Mouse (Mus musculus): ENCODE measurements around the gene Trpm8. TPM values are rescaled to one million over a fixed set of nuclear protein-coding genes. Genes with fewer than 3 reads are reported as not detected.

Trpm8 gene
- total RNA-seq, 2 experiments from 2014 or later: 0.12 TPM; not detected in 1

- no peak for TF ChIP-seq CTCF (conservative IDR thresholded peaks at IDR 0.05)
- H3K27ac ChIP-seq: no peak overlapping the region
- no peak overlapping the region for H3K4me3 ChIP-seq
- no peak for DNase-seq (ENCODE audit: low spot score in 2 of 2)
These were observed 42.2 kb upstream of the Trpm8 start for GRCm38 (mm10) chr1:88235046-88235893.

DNA sequence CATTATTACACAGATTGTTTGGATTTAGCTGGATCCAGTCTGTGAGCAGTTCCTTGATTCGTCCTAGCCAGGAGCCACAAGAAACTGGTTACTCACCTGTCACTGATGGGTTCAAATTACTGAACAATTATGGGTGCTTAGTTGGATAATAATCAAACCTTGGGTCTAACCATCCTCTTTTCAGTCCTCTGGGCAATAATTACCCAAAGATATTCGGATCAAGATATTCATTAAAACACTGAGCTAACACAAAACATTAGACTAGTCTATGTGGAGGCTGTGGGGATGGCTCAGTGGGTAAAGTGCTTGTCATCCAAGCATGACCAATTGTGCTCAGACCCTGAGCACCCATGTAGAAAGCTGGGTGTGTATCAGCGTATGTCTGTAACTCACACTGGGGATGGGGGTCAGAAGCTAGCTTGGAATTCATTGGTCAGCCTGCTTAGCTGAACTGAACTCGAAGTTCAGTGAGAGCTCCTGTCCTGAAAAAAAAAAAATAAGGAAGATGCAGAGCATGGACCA is 41.5 kb upstream of the Trpm8 start:
- DNase-seq (ENCODE audit: low spot score in 2 of 2): no peak
- no peak overlapping the region for H3K27ac ChIP-seq
- TF ChIP-seq CTCF (conservative IDR thresholded peaks at IDR 0.05): no peak
- H3K4me3 ChIP-seq: no peak overlapping the region

GRCm38 (mm10) chr1:88237311-88237710 is 40.1 kb upstream of the Trpm8 start:
- Histone ChIP-seq H3K4me3 (no peak overlapping the region), H3K27ac (no peak overlapping the region)
- no peak for DNase-seq (ENCODE audit: low spot score in 2 of 2)
- TF ChIP-seq CTCF (conservative IDR thresholded peaks at IDR 0.05): no peak

DNA sequence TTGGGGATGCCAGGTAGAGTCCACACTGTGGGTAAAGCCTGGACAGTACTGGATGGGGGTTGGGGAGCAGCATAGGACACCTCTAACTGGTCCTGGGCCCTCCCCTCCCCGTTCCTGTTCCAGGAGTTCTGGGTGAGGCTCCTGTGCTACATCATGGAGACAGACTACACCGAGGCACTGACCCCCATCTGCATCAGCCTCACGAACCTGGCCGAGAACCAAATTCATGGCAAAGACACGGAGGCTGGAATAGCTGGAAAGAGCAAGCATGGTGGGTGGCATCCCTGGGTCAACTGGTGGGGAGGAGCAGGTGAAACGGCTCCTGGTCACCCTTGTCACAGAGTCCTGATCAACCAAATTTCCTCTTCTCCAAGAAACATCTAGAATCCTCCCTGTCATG is 38.7 kb upstream of the Trpm8 start:
- no peak for TF ChIP-seq CTCF (conservative IDR thresholded peaks at IDR 0.05)
- H3K4me3 ChIP-seq: no peak overlapping the region
- no peak for DNase-seq (ENCODE audit: low spot score in 2 of 2)
- no peak overlapping the region for H3K27ac ChIP-seq

DNA sequence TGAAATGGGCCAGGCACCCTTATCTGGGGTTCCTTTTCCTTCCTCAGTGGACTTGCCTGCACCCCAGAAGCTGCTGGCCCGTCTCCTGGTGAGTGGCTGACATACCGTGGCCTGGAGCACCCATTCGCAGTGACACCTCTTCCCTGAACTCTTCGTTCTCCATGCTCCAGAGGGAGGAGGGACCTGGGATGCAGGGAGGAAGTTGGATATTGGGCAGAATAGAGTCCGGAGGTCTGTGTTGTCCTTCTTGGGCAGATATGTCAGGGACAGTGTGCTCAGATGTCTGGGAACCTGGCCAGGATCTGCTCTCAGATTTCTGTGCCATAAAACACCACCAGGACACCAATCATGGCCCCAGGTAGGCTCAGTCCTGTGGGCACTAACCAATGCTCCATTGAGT is 37.4 kb upstream of the Trpm8 start:
- TF ChIP-seq CTCF (conservative IDR thresholded peaks at IDR 0.05): no peak
- no peak overlapping the region for H3K27ac ChIP-seq
- H3K4me3 ChIP-seq: no peak overlapping the region
- no peak for DNase-seq (ENCODE audit: low spot score in 2 of 2)

GRCm38 (mm10) chr1:88240579-88240978 is 36.9 kb upstream of the Trpm8 start:
- TF ChIP-seq CTCF (conservative IDR thresholded peaks at IDR 0.05): no peak
- Histone ChIP-seq H3K4me3 (no peak overlapping the region), H3K27ac (no peak overlapping the region)
- no peak for DNase-seq (ENCODE audit: low spot score in 2 of 2)

- Histone ChIP-seq H3K4me3 (no peak overlapping the region), H3K27ac (no peak overlapping the region)
- DNase-seq (ENCODE audit: low spot score in 2 of 2): no peak
- no peak for TF ChIP-seq CTCF (conservative IDR thresholded peaks at IDR 0.05)
These were observed 33.6 kb upstream of the Trpm8 start for GRCm38 (mm10) chr1:88243861-88244260.

DNA sequence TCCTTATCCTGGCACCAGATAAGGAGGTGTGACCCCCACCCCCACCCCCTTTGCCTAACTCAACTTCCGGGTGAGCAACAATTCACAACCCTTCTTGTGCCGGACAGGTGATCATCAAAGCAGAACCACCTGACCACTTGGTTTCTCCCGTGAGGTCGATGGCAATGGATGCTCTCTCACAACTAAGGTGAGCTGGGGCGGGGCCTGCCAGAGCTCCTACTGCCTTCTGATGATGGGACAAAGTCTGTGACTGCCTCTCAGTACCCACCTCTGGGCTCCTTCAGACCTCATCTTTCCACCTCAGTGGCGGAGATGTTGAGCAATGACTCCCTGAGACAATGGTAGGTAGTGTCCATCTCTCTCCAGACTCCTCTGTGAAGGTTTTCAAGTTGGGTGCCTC is 31.6 kb upstream of the Trpm8 start:
- no peak for TF ChIP-seq CTCF (conservative IDR thresholded peaks at IDR 0.05)
- H3K27ac ChIP-seq: no peak overlapping the region
- no peak for DNase-seq (ENCODE audit: low spot score in 2 of 2)
- no peak overlapping the region for H3K4me3 ChIP-seq

DNA sequence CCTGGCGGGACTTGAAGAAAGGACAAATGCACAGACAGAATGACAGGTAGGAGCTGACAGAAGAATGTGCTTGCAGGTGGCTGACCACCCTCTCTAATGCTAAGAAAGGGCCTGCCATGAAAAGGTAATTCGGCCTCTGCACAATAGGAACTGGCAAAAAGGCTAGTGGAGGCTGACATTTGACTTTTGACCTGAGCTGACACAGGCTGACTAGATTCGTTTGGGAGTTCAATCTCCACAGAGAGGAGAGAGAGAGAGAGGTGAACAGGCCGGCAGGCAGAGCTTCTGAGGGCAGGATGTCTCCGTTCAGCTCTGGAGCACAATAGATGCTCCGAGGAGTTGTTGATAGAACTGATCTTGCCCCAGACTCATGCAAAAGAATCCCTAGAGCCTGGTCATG is 31.1 kb upstream of the Trpm8 start:
- no peak overlapping the region for H3K27ac ChIP-seq
- DNase-seq (ENCODE audit: low spot score in 2 of 2): no peak
- H3K4me3 ChIP-seq: no peak overlapping the region
- no peak for TF ChIP-seq CTCF (conservative IDR thresholded peaks at IDR 0.05)

DNA sequence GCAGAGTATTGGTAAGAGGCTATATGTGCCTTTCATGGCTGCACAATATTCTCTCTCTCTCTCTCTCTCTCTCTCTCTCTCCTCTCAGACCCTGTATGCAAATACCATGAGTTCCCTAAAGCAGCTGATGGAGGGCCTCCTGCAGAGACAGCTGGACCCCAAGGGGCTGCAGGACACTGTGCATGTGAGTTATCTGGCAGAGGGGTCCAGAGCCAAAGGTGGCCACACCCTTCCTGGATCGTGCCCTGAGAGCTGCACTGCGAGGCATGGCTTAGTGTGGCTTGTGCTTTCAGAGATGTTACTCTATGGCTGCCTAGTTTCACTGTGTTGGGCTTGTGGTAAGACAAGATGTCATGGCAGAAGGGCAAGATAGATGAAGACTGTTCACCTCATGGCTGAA is 29.8 kb upstream of the Trpm8 start:
- TF ChIP-seq CTCF (conservative IDR thresholded peaks at IDR 0.05): no peak
- no peak for DNase-seq (ENCODE audit: low spot score in 2 of 2)
- Histone ChIP-seq H3K27ac (no peak overlapping the region), H3K4me3 (no peak overlapping the region)

- no peak for TF ChIP-seq CTCF (conservative IDR thresholded peaks at IDR 0.05)
These were observed 28.8 kb upstream of the Trpm8 start for GRCm38 (mm10) chr1:88248658-88249057.

GRCm38 (mm10) chr1:88249596-88249995 is 27.9 kb upstream of the Trpm8 start:
- Histone ChIP-seq H3K27ac (no peak overlapping the region), H3K4me3 (no peak overlapping the region)
- no peak for DNase-seq (ENCODE audit: low spot score in 2 of 2)
- no peak for TF ChIP-seq CTCF (conservative IDR thresholded peaks at IDR 0.05)

More at GRCm38 (mm10) chr1:88248658-88249057, 28.8 kb upstream of the Trpm8 start:
- no peak overlapping the region for H3K4me3 ChIP-seq
- no peak for DNase-seq (ENCODE audit: low spot score in 2 of 2)
- no peak overlapping the region for H3K27ac ChIP-seq

DNA sequence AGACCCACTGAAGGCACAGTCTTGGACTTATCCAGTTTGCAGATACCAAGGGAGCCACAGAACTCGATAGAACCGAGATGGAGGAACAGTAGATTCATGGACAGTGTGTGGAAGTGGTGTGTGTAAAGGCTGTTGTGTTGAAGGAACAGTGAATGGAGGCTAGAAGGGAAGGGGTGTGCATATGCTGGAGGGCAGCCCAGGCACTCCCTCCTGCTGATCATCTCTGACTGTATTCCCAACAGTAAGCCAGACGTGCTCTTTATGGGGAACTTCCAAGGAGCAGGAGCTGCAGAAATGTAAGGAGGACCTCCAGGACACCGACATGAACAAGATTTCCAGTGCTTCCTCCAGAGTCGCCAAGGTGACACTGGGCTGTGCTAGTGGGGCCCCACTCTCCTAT is 27.4 kb upstream of the Trpm8 start:
- H3K4me3 ChIP-seq: no peak overlapping the region
- TF ChIP-seq CTCF (conservative IDR thresholded peaks at IDR 0.05): no peak
- no peak overlapping the region for H3K27ac ChIP-seq
- DNase-seq (ENCODE audit: low spot score in 2 of 2): no peak

- no peak for TF ChIP-seq CTCF (conservative IDR thresholded peaks at IDR 0.05)
- DNase-seq (ENCODE audit: low spot score in 2 of 2): no peak
These were observed 24.4 kb upstream of the Trpm8 start for GRCm38 (mm10) chr1:88253106-88253505.

More at GRCm38 (mm10) chr1:88253106-88253505, 24.4 kb upstream of the Trpm8 start:
- Histone ChIP-seq H3K4me3 (no peak overlapping the region), H3K27ac (no peak overlapping the region)

Data from layer of hippocampus, adult 2 months (tissue).